In the genomic region with DNA sequence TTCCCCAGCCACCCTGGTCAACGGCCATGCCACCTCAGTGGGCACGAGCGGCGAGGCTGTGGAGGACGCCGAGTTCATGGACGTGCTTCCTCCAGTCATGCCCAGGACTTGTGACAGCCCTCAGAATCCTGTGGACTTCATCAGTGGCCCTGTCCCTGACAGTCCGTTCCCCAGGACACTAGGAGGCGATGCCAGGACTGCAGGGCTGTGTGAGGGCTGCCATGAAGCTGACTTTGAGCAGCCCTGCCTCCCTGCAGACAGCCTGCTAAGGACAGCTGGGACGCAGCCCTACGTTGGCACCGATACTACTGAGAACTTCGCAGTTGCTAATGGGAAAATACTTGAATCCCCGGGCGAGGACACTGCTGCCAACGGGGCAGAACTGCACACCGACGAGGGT, we compare ENCODE assay signal across 22 mouse cellular contexts. TPM values are rescaled to one million over a fixed set of nuclear protein-coding genes. Genes with fewer than 3 reads are reported as not detected.
DNase-seq lines count a peak whose midpoint lies in the region; ATAC-seq and TF ChIP-seq lines count a peak whose summit lies in the region.
"Had no signal": no experiment of that assay in that cellular context is flagged by ENCODE, and none has a peak within 500 bp of the region (broad histone marks: within the 10 kb centered on the region; RNA-seq: fewer than 3 reads in every experiment).

No protein-coding gene starts in this region.

- no peak overlapping the region for H3K27ac ChIP-seq in intestine, postnatal 0 days (ENCODE audit: low read depth, low read length)
- no peak overlapping the region for H3K27ac ChIP-seq in forebrain, embryonic 15.5 days (replicated peaks)
- H3K27ac ChIP-seq: embryonic facial prominence, embryonic 15.5 days; hindbrain, embryonic 14.5 days; kidney, embryonic 15.5 days; liver, embryonic 14.5 days; neural tube, embryonic 15.5 days had no signal

- peaks cover 57% of the 10 kb centered on the region for H3K36me3 ChIP-seq in intestine, postnatal 0 days (ENCODE audit: control insufficient read depth, insufficient read depth)
- peaks cover 29% of the 10 kb centered on the region for H3K36me3 ChIP-seq in forebrain, embryonic 15.5 days

- no peak for TF ChIP-seq CTCF in intestine, postnatal 0 days (IDR thresholded peaks at IDR 0.05; ENCODE audit: low read depth)

- H3K4me1 ChIP-seq in intestine, postnatal 0 days (replicated peaks; ENCODE audit: control insufficient read depth, insufficient read depth, low read length), result no peaks in the 10 kb centered on the region
- no peaks in the 10 kb centered on the region for H3K4me1 ChIP-seq in forebrain, embryonic 15.5 days
- H3K4me1 ChIP-seq: embryonic facial prominence, embryonic 15.5 days had no signal

- no peak overlapping the region for H3K9ac ChIP-seq in intestine, postnatal 0 days (ENCODE audit: low read depth, low read length)
- no peak overlapping the region for H3K9ac ChIP-seq in forebrain, embryonic 15.5 days (replicated peaks)
- H3K9ac ChIP-seq: embryonic facial prominence, embryonic 15.5 days; forebrain, postnatal 0 days; heart, embryonic 12.5 days; hindbrain, embryonic 14.5 days; kidney, embryonic 15.5 days; liver, embryonic 14.5 days; neural tube, embryonic 15.5 days had no signal

- no peaks in the 10 kb centered on the region for H3K9me3 ChIP-seq in intestine, postnatal 0 days (ENCODE audit: control insufficient read depth)
- no peaks in the 10 kb centered on the region for H3K9me3 ChIP-seq in forebrain, embryonic 15.5 days
- H3K9me3 ChIP-seq: embryonic facial prominence, embryonic 15.5 days; heart, embryonic 12.5 days; kidney, embryonic 15.5 days; neural tube, embryonic 15.5 days had no signal

- no peak overlapping the region for H3K4me2 ChIP-seq in intestine, postnatal 0 days (replicated peaks; ENCODE audit: low read depth)
- no peak overlapping the region for H3K4me2 ChIP-seq in forebrain, embryonic 15.5 days (replicated peaks)
- H3K4me2 ChIP-seq: embryonic facial prominence, embryonic 15.5 days; heart, embryonic 12.5 days; hindbrain, embryonic 14.5 days; kidney, embryonic 15.5 days; neural tube, embryonic 15.5 days had no signal

- H3K4me3 ChIP-seq in intestine, postnatal 0 days (ENCODE audit: low read depth, low read length), result no peak overlapping the region
- no peak overlapping the region for H3K4me3 ChIP-seq in forebrain, embryonic 15.5 days
- H3K4me3 ChIP-seq: embryonic facial prominence, embryonic 15.5 days; heart, embryonic 12.5 days; kidney, embryonic 15.5 days; myocyte; neural tube, embryonic 15.5 days had no signal

- ATAC-seq in intestine, postnatal 0 days, result no peak
- ATAC-seq in forebrain, embryonic 15.5 days (replicated peaks), result no peak
- ATAC-seq: forebrain, postnatal 0 days; intestine, embryonic 16.5 days had no signal

- intact Hi-C loops in gastrocnemius, postnatal 14 days (cut with DNase I; ENCODE audit: low total_unique reads), result no loop called here
- intact Hi-C loops in gastrocnemius, postnatal 36 days (cut with DNase I), result no loop called here

- WGBS in intestine, postnatal 0 days, result 90% methylated on average over 15 of the region's 18 CpGs
- WGBS in forebrain, embryonic 15.5 days, result 88% methylated on average over 18 of the region's 18 CpGs

- H3K27me3 ChIP-seq in intestine, postnatal 0 days (replicated peaks; ENCODE audit: control insufficient read depth, insufficient read depth, low read length), result no peaks in the 10 kb centered on the region
- no peaks in the 10 kb centered on the region for H3K27me3 ChIP-seq in forebrain, embryonic 15.5 days
- H3K27me3 ChIP-seq: CH12.LX; embryonic facial prominence, embryonic 15.5 days; heart, embryonic 12.5 days; kidney, embryonic 15.5 days; neural tube, embryonic 15.5 days had no signal

- peak; percentile 25 for DNase-seq in gastrocnemius, postnatal 14 days
- DNase-seq in gastrocnemius, postnatal 36 days, result no peak
- DNase-seq in adrenal gland, postnatal 10 days, result peak; percentile 35
- DNase-seq in cerebellum, adult 11 months, result peak; percentile 58
- peak; percentile 75 to 84 for DNase-seq in cerebellum, postnatal 10 days
- DNase-seq: forebrain, postnatal 0 days; heart, postnatal 14 days; midbrain, embryonic 14.5 days; right cerebral cortex, postnatal 25 days; thymus, postnatal 4 days had no signal

RNA-seq across cellular contexts. Expression of a gene that starts 30.8 kb away (rescaled TPM):
- total RNA-seq in gastrocnemius, postnatal 14 days (2021), result 1 to 10 TPM; 5.6 to 6.0 TPM
- 1 to 10 TPM; 6.8 to 7.8 TPM for total RNA-seq in gastrocnemius, postnatal 36 days (2021)
- 1 to 10 TPM; 1.9 to 2.0 TPM for total RNA-seq in adrenal gland, postnatal 10 days (2021)
- polyA plus RNA-seq in intestine, postnatal 0 days (2015; fragmentation: Nextera tagmentation; extraction: Ambion mirVana), result not detected in 2 replicates
- not detected in 2 replicates for polyA plus RNA-seq in forebrain, embryonic 15.5 days (2015; fragmentation: Nextera tagmentation; extraction: Ambion mirVana)
- polyA plus RNA-seq: forebrain, postnatal 0 days; heart, embryonic 12.5 days; hindbrain, embryonic 14.5 days; lung, embryonic 16.5 days; neural tube, embryonic 15.5 days had no signal

RNA-seq across cellular contexts. Expression of a gene that starts 31.3 kb away (rescaled TPM):
- total RNA-seq in gastrocnemius, postnatal 14 days (2021), result 10 to 100 TPM; 41.1 to 49.5 TPM
- 10 to 100 TPM; 51.0 to 57.1 TPM for total RNA-seq in gastrocnemius, postnatal 36 days (2021)
- 100 to 1,000 TPM in 1 of 2 experiments, 10 to 100 TPM in 1; 92.2 to 106 TPM for total RNA-seq in adrenal gland, postnatal 10 days (2021)
- polyA plus RNA-seq in intestine, postnatal 0 days (2015; fragmentation: Nextera tagmentation; extraction: Ambion mirVana), result 37.1 and 41.2 TPM in 2 replicates
- polyA plus RNA-seq in forebrain, embryonic 15.5 days (2015; fragmentation: Nextera tagmentation; extraction: Ambion mirVana), result 143 and 149 TPM in 2 replicates

RNA-seq across cellular contexts. Expression of a gene that starts 50.8 kb away (rescaled TPM):
- 1 to 10 TPM; 5.7 to 5.9 TPM for total RNA-seq in gastrocnemius, postnatal 14 days (2021)
- total RNA-seq in gastrocnemius, postnatal 36 days (2021), result 10 to 100 TPM in 1 of 2 experiments, 1 to 10 TPM in 1; 8.1 to 12.3 TPM
- 1 to 10 TPM; 5.9 to 7.7 TPM for total RNA-seq in adrenal gland, postnatal 10 days (2021)
- polyA plus RNA-seq in intestine, postnatal 0 days (2015; fragmentation: Nextera tagmentation; extraction: Ambion mirVana), result 9.1 and 9.2 TPM in 2 replicates
- 1.1 and 1.2 TPM in 2 replicates for polyA plus RNA-seq in forebrain, embryonic 15.5 days (2015; fragmentation: Nextera tagmentation; extraction: Ambion mirVana)
- total RNA-seq: CH12.LX had no signal

Comparison
In these comparisons a context has a peak if more than half of its experiments do, and no peak if none do; other contexts are left out.
1. DNase-seq: peak in gastrocnemius, postnatal 14 days (single experiment), adrenal gland, postnatal 10 days (single experiment), cerebellum, adult 11 months (single experiment) and cerebellum, postnatal 10 days (2 of 2); none in gastrocnemius, postnatal 36 days (0 of 2).